Mouse (Mus musculus) MEL (cell line): Measurements from ENCODE around the gene Skap2. TPM values are rescaled to one million over a fixed set of nuclear protein-coding genes. Genes with fewer than 3 reads are reported as not detected.

Experiments used
- DNase-seq: peaks from one replicate; pipeline ENCODE4 v3.0.0; 2011; ENCODE audit warnings: low read depth, low spot score
- H3K27ac ChIP-seq: 2 replicates; pipeline ENCODE4 v1.5.1; 2012; ENCODE audit warnings: low read depth, mild to moderate bottlenecking, control low read depth, low read length, moderate library complexity; ENCODE audit not compliant: control insufficient read depth
- H3K27me3 ChIP-seq, 2 experiments: fragments of 150-350 bp in 1 of 2; sonication (generic) in 1 of 2; 2 replicates each; pipeline ENCODE4 v1.6.1; 2012; ENCODE audit warnings: low read length in 2 of 2, mild to moderate bottlenecking in 2 of 2, improper control_type of control experiment in 1 of 2, moderate library complexity in 1 of 2; ENCODE audit not compliant: insufficient read depth in 2 of 2, control insufficient read depth in 1 of 2
- H3K36me3 ChIP-seq, 2 experiments: 2 replicates each; pipeline ENCODE4 v1.6.1; 2012 to 2014; ENCODE audit warnings: low read length in 2 of 2, improper control_type of control experiment in 1 of 2, inconsistent platforms in 1 of 2, mild to moderate bottlenecking in 1 of 2; ENCODE audit not compliant: insufficient read depth in 2 of 2, control insufficient read depth in 1 of 2
- H3K4me1 ChIP-seq, 2 experiments: fragments of 150-350 bp in 1 of 2; sonication (generic) in 1 of 2; 2 replicates each; pipeline ENCODE4 v1.6.1; 2012; ENCODE audit warnings: low read length in 2 of 2, improper control_type of control experiment in 1 of 2, mild to moderate bottlenecking in 1 of 2; ENCODE audit not compliant: insufficient read depth in 2 of 2, control insufficient read depth in 1 of 2
- H3K4me3 ChIP-seq, 2 experiments: fragments of 150-350 bp in 1 of 2; sonication (generic) in 1 of 2; 2 replicates each; pipeline ENCODE4 v1.5.1; 2012; ENCODE audit warnings: low read depth in 2 of 2, low read length in 2 of 2, mild to moderate bottlenecking in 2 of 2, moderate library complexity in 2 of 2, control low read depth in 1 of 2, improper control_type of control experiment in 1 of 2; ENCODE audit not compliant: control insufficient read depth in 1 of 2, insufficient read depth in 1 of 2
- H3K79me2 ChIP-seq: 2 replicates; pipeline ENCODE4 v1.6.1; 2012; ENCODE audit warnings: mild to moderate bottlenecking, low read length, moderate library complexity; ENCODE audit not compliant: control insufficient read depth, poor library complexity, insufficient read depth
- H3K9ac ChIP-seq: 2 replicates; pipeline ENCODE4 v1.6.1; 2012; ENCODE audit warnings: low read depth, mild to moderate bottlenecking, control low read depth, low read length, moderate library complexity; ENCODE audit not compliant: control insufficient read depth, poor library complexity, severe bottlenecking
- H3K9me3 ChIP-seq: fragments of 150-350 bp; sonication (generic); replicated peaks from 2 replicates; pipeline ENCODE4 v1.6.1; 2012; ENCODE audit warnings: mild to moderate bottlenecking, low read length, improper control_type of control experiment, moderate library complexity; ENCODE audit not compliant: insufficient read depth
- BHLHE40 ChIP-seq: IDR thresholded peaks from 2 replicates; pipeline ENCODE4 v1.6.1; 2012; ENCODE audit warnings: low read depth, mild to moderate bottlenecking, inconsistent platforms, low read length, improper control_type of control experiment, borderline replicate concordance
- CHD2 ChIP-seq: IDR thresholded peaks from 2 replicates; pipeline ENCODE4 v1.6.1; 2011; ENCODE audit warnings: low read length, improper control_type of control experiment
- CTCF ChIP-seq, 3 experiments: IDR thresholded peaks in 2 of 3; conservative IDR thresholded peaks in 1 of 3; 2 replicates each; pipeline ENCODE4 v1.5.1; 2011 to 2012; ENCODE audit warnings: low read length in 3 of 3, low read depth in 2 of 3, mild to moderate bottlenecking in 2 of 3, improper control_type of control experiment in 1 of 3, inconsistent platforms in 1 of 3, mixed read lengths in 1 of 3, moderate library complexity in 1 of 3; ENCODE audit not compliant: control insufficient read depth in 1 of 3, insufficient read depth in 1 of 3, poor library complexity in 1 of 3, severe bottlenecking in 1 of 3
- E2F4 ChIP-seq: IDR thresholded peaks from 2 replicates; pipeline ENCODE4 v1.6.1; 2011; ENCODE audit warnings: low read depth, low read length, improper control_type of control experiment, borderline replicate concordance
- ELF1 ChIP-seq: IDR thresholded peaks from 2 replicates; pipeline ENCODE4 v1.6.1; 2014; ENCODE audit warnings: low read depth, mild to moderate bottlenecking, inconsistent platforms, low read length, improper control_type of control experiment, moderate library complexity
- EP300 ChIP-seq, 2 experiments: IDR thresholded peaks; 2 replicates each; pipeline ENCODE4 v1.6.1; 2011; ENCODE audit warnings: improper control_type of control experiment in 2 of 2, low read length in 2 of 2, low read depth in 1 of 2, mild to moderate bottlenecking in 1 of 2
- ETS1 ChIP-seq: IDR thresholded peaks from 2 replicates; pipeline ENCODE4 v1.6.1; 2012; ENCODE audit warnings: low read depth, mild to moderate bottlenecking, inconsistent platforms, low read length, improper control_type of control experiment, moderate library complexity
- GABPA ChIP-seq: IDR thresholded peaks from 2 replicates; pipeline ENCODE4 v1.6.1; 2012; ENCODE audit warnings: low read depth, mild to moderate bottlenecking, inconsistent platforms, low read length, improper control_type of control experiment, moderate library complexity
- GATA1 ChIP-seq: IDR thresholded peaks from 2 replicates; pipeline ENCODE4 v1.6.1; 2011; ENCODE audit warnings: low read depth, low read length, improper control_type of control experiment
- KAT2A ChIP-seq: conservative IDR thresholded peaks from 2 replicates; pipeline ENCODE4 v1.6.1; 2012; ENCODE audit warnings: low read depth, low read length, improper control_type of control experiment, inconsistent platforms
- MAFK ChIP-seq: IDR thresholded peaks from 2 replicates; pipeline ENCODE4 v1.6.1; 2011; ENCODE audit warnings: low read depth, mild to moderate bottlenecking, low read length, improper control_type of control experiment, borderline replicate concordance
- MAX ChIP-seq: IDR thresholded peaks from 2 replicates; pipeline ENCODE4 v1.6.1; 2011; ENCODE audit warnings: low read length, improper control_type of control experiment
- MEF2A ChIP-seq: IDR thresholded peaks from 2 replicates; pipeline ENCODE4 v1.6.1; 2014; ENCODE audit warnings: low read depth, mild to moderate bottlenecking, inconsistent platforms, low read length, improper control_type of control experiment; ENCODE audit not compliant: poor library complexity, insufficient replicate concordance, severe bottlenecking; ENCODE audit errors: extremely low read depth
- MYB ChIP-seq: IDR thresholded peaks from 2 replicates; pipeline ENCODE4 v1.6.1; 2011; ENCODE audit warnings: mild to moderate bottlenecking, low read depth, low read length, improper control_type of control experiment
- MYC ChIP-seq: IDR thresholded peaks from 2 replicates; pipeline ENCODE4 v1.6.1; 2011; ENCODE audit warnings: low read depth, mild to moderate bottlenecking, low read length, improper control_type of control experiment, moderate library complexity
- NELFE ChIP-seq: IDR thresholded peaks from 2 replicates; pipeline ENCODE4 v1.6.1; 2011; ENCODE audit warnings: low read depth, low read length, improper control_type of control experiment
- NRF1 ChIP-seq: IDR thresholded peaks from 2 replicates; pipeline ENCODE4 v1.6.1; 2014; ENCODE audit warnings: low read depth, mild to moderate bottlenecking, inconsistent platforms, low read length, improper control_type of control experiment, moderate library complexity; ENCODE audit not compliant: poor library complexity, insufficient read depth, severe bottlenecking
- POLR2A ChIP-seq, 2 experiments: IDR thresholded peaks; 2 replicates each; pipeline ENCODE4 v1.6.1; 2011 to 2012; ENCODE audit warnings: low read length in 2 of 2, mild to moderate bottlenecking in 2 of 2, control low read depth in 1 of 2, improper control_type of control experiment in 1 of 2, low read depth in 1 of 2, moderate library complexity in 1 of 2; ENCODE audit not compliant: control insufficient read depth in 1 of 2, insufficient read depth in 1 of 2, poor library complexity in 1 of 2
- POLR2AphosphoS5 ChIP-seq: IDR thresholded peaks from 2 replicates; pipeline ENCODE4 v1.6.1; 2012; ENCODE audit warnings: low read depth, borderline replicate concordance, mild to moderate bottlenecking, inconsistent platforms, low read length, moderate library complexity, mixed read lengths
- RAD21 ChIP-seq: IDR thresholded peaks from 2 replicates; pipeline ENCODE4 v1.6.1; 2011; ENCODE audit warnings: mild to moderate bottlenecking, low read depth, low read length, improper control_type of control experiment
- RCOR1 ChIP-seq: IDR thresholded peaks from 2 replicates; pipeline ENCODE4 v1.6.1; 2012; ENCODE audit warnings: low read depth, mild to moderate bottlenecking, inconsistent platforms, low read length, improper control_type of control experiment
- SMC3 ChIP-seq: IDR thresholded peaks from 2 replicates; pipeline ENCODE4 v1.6.1; 2011; ENCODE audit warnings: low read depth, low read length, improper control_type of control experiment
- TBP ChIP-seq: IDR thresholded peaks from 2 replicates; pipeline ENCODE4 v1.8.0; 2011; ENCODE audit warnings: low read depth, low read length, improper control_type of control experiment
- UBTF ChIP-seq: IDR thresholded peaks from 2 replicates; pipeline ENCODE4 v1.6.1; 2012; ENCODE audit warnings: low read depth, mild to moderate bottlenecking, inconsistent platforms, low read length, improper control_type of control experiment, moderate library complexity, borderline replicate concordance; ENCODE audit not compliant: insufficient read depth
- USF1 ChIP-seq: IDR thresholded peaks from 2 replicates; pipeline ENCODE4 v1.6.1; 2014; ENCODE audit warnings: low read depth, mild to moderate bottlenecking, inconsistent platforms, low read length, improper control_type of control experiment, moderate library complexity
- ZC3H11A ChIP-seq: IDR thresholded peaks from 2 replicates; pipeline ENCODE4 v1.6.1; 2012; ENCODE audit warnings: low read depth, mild to moderate bottlenecking, inconsistent platforms, low read length, improper control_type of control experiment
- polyA plus RNA-seq, 2 experiments: library from polyadenylated mRNA; stranded (reverse) in 1 of 2; unstranded in 1 of 2; fragments of >175 nt in 1 of 2; fragments of >200 nt in 1 of 2; gene quantifications; 2 replicates each; pipeline versions ENCODE4 v1.2.1 to v1.2.4; 2012; ENCODE audit warnings: low replicate concordance in 2 of 2, low read depth in 1 of 2; ENCODE audit not compliant: insufficient read length in 2 of 2, insufficient read depth in 1 of 2, missing spikeins in 1 of 2
- total RNA-seq: library from RNA; depleted of rRNA; stranded (reverse); fragments of 300-350 nt; gene quantifications from 2 replicates; pipeline ENCODE4 v1.2.3, GENCODE M21; 2012

The Skap2 gene
- total and polyA plus RNA-seq, 3 experiments = 17.8 to 31.3 TPM; not detected in 1

- TF ChIP-seq EP300 (IDR thresholded peaks at IDR 0.05; ENCODE audit: low read depth in 1 of 2, low read length in 2 of 2) = no peak
- TF ChIP-seq, all 39 proteins: peak for 0
These were observed 195.3 kb downstream of the Skap2 start (continued) for GRCm38 (mm10) chr6:51816892-51817621.

GRCm38 (mm10) chr6:51810906-51811305, 201.4 kb downstream of the Skap2 start:
- H3K4me3 ChIP-seq = no peak overlapping the region
- H3K27ac ChIP-seq = no peak overlapping the region
- no peaks in the 10 kb centered on the region for H3K4me1 ChIP-seq
- DNase-seq = no peak
- no peaks in the 10 kb centered on the region; a peak in 2 of 4 replicates for H3K27me3 ChIP-seq
- H3K79me2 ChIP-seq = no peaks in the 10 kb centered on the region
- H3K36me3 ChIP-seq = no peaks in the 10 kb centered on the region
- no peak overlapping the region for H3K9ac ChIP-seq
- TF ChIP-seq KAT2A = no peak
- no peak for TF ChIP-seq NELFE
- TF ChIP-seq POLR2AphosphoS5 = no peak
- TF ChIP-seq SMC3 = no peak
- no peak for TF ChIP-seq ZC3H11A
- TF ChIP-seq RCOR1 = no peak
- no peak for TF ChIP-seq USF1
- no peak for TF ChIP-seq NRF1
- no peak for TF ChIP-seq MYC
- TF ChIP-seq CTCF (IDR thresholded peaks at IDR 0.05 in 2 of 3, conservative IDR thresholded peaks at IDR 0.05 in 1 of 3; ENCODE audit: control insufficient read depth in 1 of 3, insufficient read depth in 1 of 3, low read depth in 2 of 3, low read length in 3 of 3, poor library complexity in 1 of 3, severe bottlenecking in 1 of 3) = no peak
- no peak for TF ChIP-seq CHD2
- no peak for TF ChIP-seq BHLHE40
- no peak for TF ChIP-seq GABPA
- TF ChIP-seq POLR2A (IDR thresholded peaks at IDR 0.05; ENCODE audit: control insufficient read depth in 1 of 2, insufficient read depth in 1 of 2, low read depth in 1 of 2, low read length in 2 of 2, poor library complexity in 1 of 2) = no peak
- TF ChIP-seq TBP = no peak
- no peaks in the 10 kb centered on the region for H3K9me3 ChIP-seq

GRCm38 (mm10) chr6:51809164-51809824, 203.1 kb downstream of the Skap2 start:
- H3K79me2 ChIP-seq = no peaks in the 10 kb centered on the region
- no peaks in the 10 kb centered on the region for H3K36me3 ChIP-seq
- H3K9ac ChIP-seq = no peak overlapping the region
- no peak overlapping the region for H3K27ac ChIP-seq
- no peaks in the 10 kb centered on the region for H3K4me1 ChIP-seq
- TF ChIP-seq E2F4 (no peak), MYB (no peak), TBP (no peak), GATA1 (no peak), RAD21 (no peak), RCOR1 (no peak), MEF2A (no peak), MAFK (no peak), ELF1 (no peak), UBTF (no peak), ETS1 (no peak), MAX (no peak)
- no peak for DNase-seq
- H3K27me3 ChIP-seq = no peaks in the 10 kb centered on the region; a peak in 2 of 4 replicates
- H3K4me3 ChIP-seq = no peak overlapping the region
- H3K9me3 ChIP-seq = no peaks in the 10 kb centered on the region
